Mouse (Mus musculus) midbrain, embryonic 13.5 days (tissue): ENCODE measurements around the gene Nek8. TPM values are rescaled to one million over a fixed set of nuclear protein-coding genes. Genes with fewer than 3 reads are reported as not detected.
A peak's percentile ranks its signal among the peaks of the same experiment; 100 is the strongest.

Experiments
- ATAC-seq: fragments of 200-750 bp; cut with Nextera tagmentation; 2 replicates; pipeline ENCODE4 v1.8.0; 2017; ENCODE audit warnings: mild to moderate bottlenecking, moderate TSS enrichment, moderate library complexity
- H3K27ac ChIP-seq: fragments of 300-500 bp; sonication (generic); 2 replicates; pipeline ENCODE4 v1.5.1; 2015; ENCODE audit warnings: inconsistent platforms, mild to moderate bottlenecking, moderate library complexity
- H3K27me3 ChIP-seq: fragments of 300-500 bp; sonication (generic); 2 replicates; pipeline ENCODE4 v1.6.1; 2015; ENCODE audit warnings: mild to moderate bottlenecking, inconsistent platforms
- H3K36me3 ChIP-seq: fragments of 300-500 bp; sonication (generic); 2 replicates; pipeline ENCODE4 v1.6.1; 2015; ENCODE audit warnings: mild to moderate bottlenecking, inconsistent platforms
- H3K4me1 ChIP-seq: fragments of 300-500 bp; sonication (generic); replicated peaks from 2 replicates; pipeline ENCODE4 v1.6.1; 2015; ENCODE audit warnings: inconsistent platforms
- H3K4me2 ChIP-seq: fragments of 300-500 bp; sonication (generic); replicated peaks from 2 replicates; pipeline ENCODE4 v1.6.1; 2015; ENCODE audit warnings: moderate library complexity, mild to moderate bottlenecking, inconsistent platforms
- H3K4me3 ChIP-seq: fragments of 300-500 bp; sonication (generic); replicated peaks from 2 replicates; pipeline ENCODE4 v1.5.1; 2015; ENCODE audit warnings: mild to moderate bottlenecking, inconsistent platforms
- H3K9ac ChIP-seq: fragments of 300-500 bp; sonication (generic); replicated peaks from 2 replicates; pipeline ENCODE4 v1.6.1; 2015; ENCODE audit warnings: mild to moderate bottlenecking, inconsistent platforms
- H3K9me3 ChIP-seq: fragments of 300-500 bp; sonication (generic); 2 replicates; pipeline ENCODE4 v1.6.1; 2016; ENCODE audit warnings: mild to moderate bottlenecking, inconsistent platforms
- WGBS: fragments of 180-500 bp; shearing (Covaris S2); methylation state at CpG from one replicate; pipeline ENCODE4 v1.1.7; 2015; 5-methylcytosine and 5-hydroxymethylcytosine counted together
- microRNA-seq: library from miRNA; unstranded; fragments of <30 nt; microRNA quantifications from one replicate; pipeline ENCODE4, GENCODE M21; 2016
- polyA plus RNA-seq: library from polyadenylated mRNA; unstranded; fragments of >200 nt; fragmentation: Nextera tagmentation; extraction: Ambion mirVana; gene quantifications from 2 replicates; pipeline ENCODE4 v1.2.1, GENCODE M21; 2015

Gene Nek8
- polyA plus RNA-seq, 1 experiment from 2014 or later: 5.2 TPM

- Histone ChIP-seq H3K9me3 (no peaks in the 10 kb centered on the region), H3K36me3 (peaks cover 5% of the 10 kb centered on the region; the same call in 1 of the 2 replicates), H3K27me3 (no peaks in the 10 kb centered on the region), H3K9ac (no peak overlapping the region), H3K27ac (no peak overlapping the region), H3K4me3 (no peak overlapping the region), H3K4me1 (peaks cover 8% of the 10 kb centered on the region), H3K4me2 (no peak overlapping the region)
- no peak for ATAC-seq
- WGBS: 87% methylated on average over 8 of the region's 8 CpGs
Observed at GRCm38 (mm10) chr11:78129458-78129857, 47.0 kb downstream of the Nek8 start.

- no peaks in the 10 kb centered on the region for H3K9me3 ChIP-seq
- H3K9ac ChIP-seq: no peak overlapping the region
- peaks cover 8% of the 10 kb centered on the region for H3K4me1 ChIP-seq
- peaks cover 8% of the 10 kb centered on the region; the same call in 1 of the 2 replicates for H3K36me3 ChIP-seq
- H3K27ac ChIP-seq: no peak overlapping the region
- H3K4me3 ChIP-seq: no peak overlapping the region
- no peaks in the 10 kb centered on the region for H3K27me3 ChIP-seq
- ATAC-seq: no peak
- 90% methylated on average over 4 of the region's 4 CpGs for WGBS
- no peak overlapping the region for H3K4me2 ChIP-seq
Observed at GRCm38 (mm10) chr11:78126739-78127138, 49.7 kb downstream of the Nek8 start.

- no peak overlapping the region for H3K27ac ChIP-seq
- ATAC-seq: no peak
- H3K4me2 ChIP-seq: no peak overlapping the region
- WGBS: 84% methylated on average over 6 of the region's 6 CpGs
- H3K9me3 ChIP-seq: no peaks in the 10 kb centered on the region
- no peak overlapping the region for H3K9ac ChIP-seq
- no peak overlapping the region for H3K4me3 ChIP-seq
- peaks cover 18% of the 10 kb centered on the region for H3K4me1 ChIP-seq
- 0 out of 2 replicates have a peak, but pooled peaks cover 4% of the 10 kb centered on the region for H3K36me3 ChIP-seq
- H3K27me3 ChIP-seq: no peaks in the 10 kb centered on the region
Observed at GRCm38 (mm10) chr11:78125691-78126090, 50.8 kb downstream of the Nek8 start.

GRCm38 (mm10) chr11:78123782-78124181, 52.7 kb downstream of the Nek8 start:
- Histone ChIP-seq H3K4me1 (peaks cover 37% of the 10 kb centered on the region), H3K4me2 (no peak overlapping the region), H3K4me3 (no peak overlapping the region), H3K36me3 (peaks cover 7% of the 10 kb centered on the region; the same call in 1 of the 2 replicates), H3K9me3 (no peaks in the 10 kb centered on the region), H3K27me3 (no peaks in the 10 kb centered on the region), H3K9ac (no peak overlapping the region), H3K27ac (no peak overlapping the region)
- ATAC-seq: no peak

- WGBS: 87% methylated on average over 4 of the region's 4 CpGs
- no peak overlapping the region for H3K27ac ChIP-seq
- no peaks in the 10 kb centered on the region for H3K9me3 ChIP-seq
- H3K27me3 ChIP-seq: no peaks in the 10 kb centered on the region
- ATAC-seq: no peak
- H3K9ac ChIP-seq: no peak overlapping the region
- no peak overlapping the region for H3K4me2 ChIP-seq
- H3K4me3 ChIP-seq: no peak overlapping the region
- H3K4me1 ChIP-seq: peaks cover 46% of the 10 kb centered on the region
- peaks cover 7% of the 10 kb centered on the region; the same call in 1 of the 2 replicates for H3K36me3 ChIP-seq
Observed at GRCm38 (mm10) chr11:78122815-78123214, 53.7 kb downstream of the Nek8 start.

GRCm38 (mm10) chr11:78121176-78121575, 55.3 kb downstream of the Nek8 start:
- no peaks in the 10 kb centered on the region for H3K27me3 ChIP-seq
- ATAC-seq: no peak
- WGBS: 33% methylated on average over 5 of the region's 5 CpGs
- H3K4me1 ChIP-seq: peaks cover 61% of the 10 kb centered on the region
- peak overlapping the region; percentile 17; the same call in 1 of the 2 replicates for H3K27ac ChIP-seq
- no peak overlapping the region for H3K4me2 ChIP-seq
- H3K9ac ChIP-seq: no peak overlapping the region
- no peak overlapping the region for H3K4me3 ChIP-seq
- peaks cover 7% of the 10 kb centered on the region; the same call in 1 of the 2 replicates for H3K36me3 ChIP-seq
- no peaks in the 10 kb centered on the region for H3K9me3 ChIP-seq

- no peak overlapping the region for H3K4me3 ChIP-seq
- no peak overlapping the region for H3K9ac ChIP-seq
- no peaks in the 10 kb centered on the region for H3K9me3 ChIP-seq
- peaks cover 7% of the 10 kb centered on the region; the same call in 1 of the 2 replicates for H3K36me3 ChIP-seq
- no peak overlapping the region for H3K4me2 ChIP-seq
- no peak for ATAC-seq
- H3K27me3 ChIP-seq: no peaks in the 10 kb centered on the region
- 80% methylated on average over 8 of the region's 8 CpGs for WGBS
- H3K4me1 ChIP-seq: peaks cover 57% of the 10 kb centered on the region
- no peak overlapping the region for H3K27ac ChIP-seq
Observed at GRCm38 (mm10) chr11:78119898-78120297, 56.6 kb downstream of the Nek8 start.

GRCm38 (mm10) chr11:78118467-78118866, 58.0 kb downstream of the Nek8 start:
- Histone ChIP-seq H3K27ac (no peak overlapping the region), H3K27me3 (no peaks in the 10 kb centered on the region), H3K9ac (no peak overlapping the region), H3K9me3 (no peaks in the 10 kb centered on the region), H3K4me3 (no peak overlapping the region), H3K36me3 (peaks cover 7% of the 10 kb centered on the region; the same call in 1 of the 2 replicates), H3K4me2 (no peak overlapping the region), H3K4me1 (peaks cover 70% of the 10 kb centered on the region)
- ATAC-seq: no peak

GRCm38 (mm10) chr11:78116146-78116410, 60.4 kb downstream of the Nek8 start:
- Histone ChIP-seq H3K9me3 (no peaks in the 10 kb centered on the region), H3K27me3 (no peaks in the 10 kb centered on the region), H3K4me1 (peaks cover 69% of the 10 kb centered on the region), H3K4me3 (peak overlapping the region; percentile 69), H3K36me3 (peaks cover 2% of the 10 kb centered on the region; the same call in 1 of the 2 replicates), H3K4me2 (peak overlapping the region; percentile 67), H3K27ac (peak overlapping the region; percentile 94), H3K9ac (peak overlapping the region; percentile 80)
- ATAC-seq: no peak
- WGBS: 7% methylated on average over 5 of the region's 5 CpGs

Small RNA genes within 50 kb of the gene (microRNA-seq; reads per million reads assigned to microRNA genes)
- gene Mir7653: not detected

Other genes with a start within 250 kb of the Nek8 start
- 118 TPM in 2 replicates for gene Sez6, start 245.9 kb downstream of the Nek8 start, polyA plus RNA-seq
- gene Phf12, start 193.9 kb downstream of the Nek8 start, polyA plus RNA-seq: 22.7 and 22.8 TPM in 2 replicates
- 31.6 and 32.4 TPM in 2 replicates for gene Dhrs13, start 144.4 kb downstream of the Nek8 start, polyA plus RNA-seq
- gene Flot2, start 138.7 kb downstream of the Nek8 start, polyA plus RNA-seq: 66.9 and 68.4 TPM in 2 replicates
- 32.7 and 33.8 TPM in 2 replicates for gene Eral1, start 96.3 kb downstream of the Nek8 start, polyA plus RNA-seq
- gene Fam222b, start 82.0 kb downstream of the Nek8 start, polyA plus RNA-seq: 29.3 and 30.7 TPM in 2 replicates
- 120 and 139 TPM in 2 replicates for gene Traf4, start 11.1 kb downstream of the Nek8 start, polyA plus RNA-seq
- 5.0 and 5.9 TPM in 2 replicates for gene Tlcd1, start within 50 bp of the Nek8 start, polyA plus RNA-seq
- gene Rpl23a, start 6.9 kb upstream of the Nek8 start, polyA plus RNA-seq: 934 and 937 TPM in 2 replicates
- 42.0 and 43.4 TPM in 2 replicates for gene Rab34, start 11.8 kb upstream of the Nek8 start, polyA plus RNA-seq
- 0.84 and 2.2 TPM in 2 replicates for gene Proca1, start 16.7 kb upstream of the Nek8 start, polyA plus RNA-seq
- 78.7 and 81.1 TPM in 2 replicates for gene Sdf2, start 69.1 kb upstream of the Nek8 start, polyA plus RNA-seq
- gene Supt6, start 69.3 kb upstream of the Nek8 start, polyA plus RNA-seq: 30.3 and 30.8 TPM in 2 replicates
- gene 2610507B11Rik, start 85.1 kb upstream of the Nek8 start, polyA plus RNA-seq: 60.6 and 62.3 TPM in 2 replicates
- 0.28 and 0.87 TPM in 2 replicates for gene BC030499, start 114.2 kb upstream of the Nek8 start, polyA plus RNA-seq
- gene Spag5, start 124.9 kb upstream of the Nek8 start, polyA plus RNA-seq: 17.3 and 20.7 TPM in 2 replicates
- 26.3 and 28.3 TPM in 2 replicates for gene Aldoc, start 146.3 kb upstream of the Nek8 start, polyA plus RNA-seq
- 60.9 and 66.6 TPM in 2 replicates for gene Pigs, start 151.7 kb upstream of the Nek8 start, polyA plus RNA-seq
- gene Unc119, start 166.8 kb upstream of the Nek8 start, polyA plus RNA-seq: 69.1 and 75.4 TPM in 2 replicates
- gene Foxn1, start 209.9 kb upstream of the Nek8 start, polyA plus RNA-seq: not detected in 2 replicates
- gene Slc13a2, start 245.5 kb upstream of the Nek8 start, polyA plus RNA-seq: not detected in 2 replicates